Mouse (Mus musculus) heart, postnatal 36 days (tissue): ENCODE measurements at regions not wholly inside any gene's neighbourhood (a gene's known extent, or its start where the extent isn't known, plus 50 kb on each side); places are given as distances from the start of the nearest gene placed in this dataset.
A peak's percentile ranks its signal among the peaks of the same experiment; 100 is the strongest.

ENCODE experiments used
- DNase-seq, 2 experiments: peaks; one replicate each; pipeline ENCODE4 v3.0.0; 2021 to 2022
- intact Hi-C: fragments of 180-260 bp; cut with DNase I; formaldehyde crosslinking; loops from one replicate; pipeline ENCODE4 v1.15.1; 2025

- DNase-seq: peak in 1 of 2 experiments; percentile 11
- intact Hi-C loops: no loop called here
These were observed 70.4 kb downstream of the Irx5 start for GRCm38 (mm10) chr8:92427801-92428200.

- intact Hi-C loops: no loop called here
These were observed 79.7 kb downstream of the Irx5 start for GRCm38 (mm10) chr8:92437075-92437663.

GRCm38 (mm10) chr8:92438294-92438693 lies 80.9 kb downstream of the Irx5 start:
- intact Hi-C loops: no loop called here
- DNase-seq: no peak

More at GRCm38 (mm10) chr8:92437075-92437663, 79.7 kb downstream of the Irx5 start:
- no peak for DNase-seq

- intact Hi-C loops: no loop called here
These were observed 82.5 kb downstream of the Irx5 start for GRCm38 (mm10) chr8:92439713-92440436.

GRCm38 (mm10) chr8:92442086-92442485 lies 84.7 kb downstream of the Irx5 start:
- no peak for DNase-seq
- intact Hi-C loops: no loop called here

More at GRCm38 (mm10) chr8:92439713-92440436, 82.5 kb downstream of the Irx5 start:
- no peak for DNase-seq

- no peak for DNase-seq
- intact Hi-C loops: no loop called here
These were observed 101.9 kb downstream of the Irx5 start for GRCm38 (mm10) chr8:92459291-92459690.

- intact Hi-C loops: no loop called here
- DNase-seq: no peak
These were observed 102.9 kb downstream of the Irx5 start for GRCm38 (mm10) chr8:92460129-92460953.

- intact Hi-C loops: no loop called here
- DNase-seq: no peak
These were observed 111.9 kb downstream of the Irx5 start for GRCm38 (mm10) chr8:92469141-92470000.

GRCm38 (mm10) chr8:92472257-92472656 lies 114.8 kb downstream of the Irx5 start:
- intact Hi-C loops: no loop called here
- DNase-seq: no peak

- intact Hi-C loops: no loop called here
- DNase-seq: no peak
These were observed 115.4 kb downstream of the Irx5 start for GRCm38 (mm10) chr8:92472817-92473216.

GRCm38 (mm10) chr8:92482393-92482792 lies 125.0 kb downstream of the Irx5 start:
- intact Hi-C loops: no loop called here

GRCm38 (mm10) chr8:92483055-92483765 lies 125.8 kb downstream of the Irx5 start:
- DNase-seq: no peak
- intact Hi-C loops: no loop called here

More at GRCm38 (mm10) chr8:92482393-92482792, 125.0 kb downstream of the Irx5 start:
- DNase-seq: no peak

GRCm38 (mm10) chr8:92488526-92489159 lies 131.2 kb downstream of the Irx5 start:
- intact Hi-C loops: no loop called here
- DNase-seq: no peak

- DNase-seq: no peak
- intact Hi-C loops: no loop called here
These were observed 134.1 kb downstream of the Irx5 start for GRCm38 (mm10) chr8:92491533-92491932.

GRCm38 (mm10) chr8:92493403-92493802 lies 136.0 kb downstream of the Irx5 start:
- peak; percentile 42 to 49 for DNase-seq
- intact Hi-C loops: loop anchor here (2.0 kb wide), 1 partner anchor 227 kb away; no protein-coding TSS in a partner anchor

- DNase-seq: no peak
- intact Hi-C loops: no loop called here
These were observed 148.3 kb downstream of the Irx5 start for GRCm38 (mm10) chr8:92505552-92506281.

GRCm38 (mm10) chr8:92506436-92506835 lies 149.0 kb downstream of the Irx5 start:
- intact Hi-C loops: no loop called here
- DNase-seq: no peak

- intact Hi-C loops: no loop called here
- no peak for DNase-seq
These were observed 149.5 kb downstream of the Irx5 start for GRCm38 (mm10) chr8:92506906-92507305.

- no peak for DNase-seq
- intact Hi-C loops: no loop called here
These were observed 158.0 kb downstream of the Irx5 start for GRCm38 (mm10) chr8:92515385-92515784.
